Mouse (Mus musculus): ENCODE data around the gene Tlx1. TPM values are rescaled to one million over a fixed set of nuclear protein-coding genes. Genes with fewer than 3 reads are reported as not detected.

Tlx1 gene
- 0.07 and 0.15 TPM in 2 replicates for polyA plus RNA-seq (2015; fragmentation: Nextera tagmentation; extraction: Ambion mirVana)

GRCm38 (mm10) chr19:45150490-45151181 is at the start of gene Tlx1:
Gene Tlx1, plus strand, starts transcription at chr19:45150680.
- no peak for DNase-seq (ENCODE audit: low spot score)

GRCm38 (mm10) chr19:45105591-45105990 is 44.9 kb upstream of the Tlx1 start:
- DNase-seq (ENCODE audit: low spot score): no peak

GRCm38 (mm10) chr19:45106689-45107088 is 43.8 kb upstream of the Tlx1 start:
- no peak for DNase-seq (ENCODE audit: low spot score)

- DNase-seq (ENCODE audit: low spot score): no peak
Observed at GRCm38 (mm10) chr19:45110681-45111080, 39.8 kb upstream of the Tlx1 start.

- no peak for DNase-seq (ENCODE audit: low spot score)
Observed at GRCm38 (mm10) chr19:45112444-45112843, 38.0 kb upstream of the Tlx1 start.

GRCm38 (mm10) chr19:45113791-45114460 is 36.6 kb upstream of the Tlx1 start:
- no peak for DNase-seq (ENCODE audit: low spot score)

- DNase-seq (ENCODE audit: low spot score): no peak
Observed at GRCm38 (mm10) chr19:45114772-45115171, 35.7 kb upstream of the Tlx1 start.

- peak; percentile 5 for DNase-seq (ENCODE audit: low spot score)
Observed at GRCm38 (mm10) chr19:45116798-45117197, 33.7 kb upstream of the Tlx1 start.

- DNase-seq (ENCODE audit: low spot score): no peak
Observed at GRCm38 (mm10) chr19:45131966-45132628, 18.4 kb upstream of the Tlx1 start.

- DNase-seq (ENCODE audit: low spot score): no peak
Observed at GRCm38 (mm10) chr19:45142531-45142930, 7.9 kb upstream of the Tlx1 start.

- no peak for DNase-seq (ENCODE audit: low spot score)
Observed at GRCm38 (mm10) chr19:45143214-45143895, 7.1 kb upstream of the Tlx1 start.

- DNase-seq (ENCODE audit: low spot score): no peak
Observed at GRCm38 (mm10) chr19:45147071-45147470, 3.4 kb upstream of the Tlx1 start.

- no peak for DNase-seq (ENCODE audit: low spot score)
Observed at GRCm38 (mm10) chr19:45151361-45152182, 1.1 kb downstream of the Tlx1 start.

GRCm38 (mm10) chr19:45152183-45152650 is 1.7 kb downstream of the Tlx1 start:
- DNase-seq (ENCODE audit: low spot score): no peak

- no peak for DNase-seq (ENCODE audit: low spot score)
Observed at GRCm38 (mm10) chr19:45153311-45154058, 3.0 kb downstream of the Tlx1 start.

- DNase-seq (ENCODE audit: low spot score): no peak
Observed at GRCm38 (mm10) chr19:45154059-45154386, 3.5 kb downstream of the Tlx1 start.

GRCm38 (mm10) chr19:45154521-45154920 is 4.0 kb downstream of the Tlx1 start:
- DNase-seq (ENCODE audit: low spot score): no peak

- no peak for DNase-seq (ENCODE audit: low spot score)
Observed at GRCm38 (mm10) chr19:45155141-45155790, 4.8 kb downstream of the Tlx1 start.

- DNase-seq (ENCODE audit: low spot score): no peak
Observed at GRCm38 (mm10) chr19:45155791-45156186, 5.3 kb downstream of the Tlx1 start.

- no peak for DNase-seq (ENCODE audit: low spot score)
Observed at GRCm38 (mm10) chr19:45156381-45156780, 5.9 kb downstream of the Tlx1 start.
